ENCODE assay signal across 26 mouse cellular contexts in the genomic region with DNA sequence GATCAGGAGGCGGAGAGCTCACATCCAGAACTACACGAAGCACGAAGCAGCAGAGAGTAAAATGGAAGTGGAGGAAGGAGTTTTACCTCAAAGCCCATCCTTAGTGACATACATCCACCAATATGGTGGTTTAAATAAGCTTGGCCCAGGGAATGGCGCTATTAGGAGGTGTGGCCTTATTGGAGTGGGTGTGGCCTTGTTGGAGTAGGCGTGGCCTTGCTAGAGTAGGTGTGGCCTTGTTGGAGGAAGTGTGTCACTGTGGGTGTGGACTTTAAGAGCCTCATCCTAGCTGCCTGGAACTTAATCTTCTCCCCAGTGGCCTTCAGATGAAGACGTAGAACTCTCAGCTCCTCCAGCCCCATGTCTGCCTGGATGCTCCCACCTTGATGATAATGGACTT.
DNase-seq lines count a peak whose midpoint lies in the region.
"Had no signal": no experiment of that assay in that cellular context is flagged by ENCODE, and none has a peak within 500 bp of the region (broad histone marks: within the 10 kb centered on the region; RNA-seq: fewer than 3 reads in every experiment).

No protein-coding gene starts in this region.

- no peaks in the 10 kb centered on the region for H3K9me3 ChIP-seq in heart, embryonic 10.5 days
- H3K9me3 ChIP-seq: embryonic facial prominence, embryonic 10.5 days; embryonic facial prominence, embryonic 13.5 days; forebrain, embryonic 13.5 days; heart, embryonic 13.5 days; hindbrain, embryonic 12.5 days; hindbrain, embryonic 15.5 days had no signal

- no peak overlapping the region for H3K27ac ChIP-seq in heart, embryonic 10.5 days
- H3K27ac ChIP-seq: embryonic facial prominence, embryonic 10.5 days; embryonic facial prominence, embryonic 13.5 days; forebrain, embryonic 13.5 days; heart, embryonic 13.5 days; hindbrain, embryonic 12.5 days; hindbrain, embryonic 15.5 days had no signal

- no peak overlapping the region for H3K4me3 ChIP-seq in heart, embryonic 10.5 days
- H3K4me3 ChIP-seq: embryonic facial prominence, embryonic 10.5 days; embryonic facial prominence, embryonic 13.5 days; erythroblast, embryonic 14.5 days; forebrain, embryonic 13.5 days; heart, embryonic 13.5 days; hindbrain, embryonic 12.5 days; hindbrain, embryonic 15.5 days had no signal

- peaks cover 12% of the 10 kb centered on the region for H3K4me1 ChIP-seq in heart, embryonic 10.5 days
- H3K4me1 ChIP-seq: forebrain, embryonic 13.5 days; hindbrain, embryonic 15.5 days had no signal

- DNase-seq in heart, embryonic 10.5 days (ENCODE audit: low spot score): peak; percentile 6
- DNase-seq in heart, postnatal 4 days: no peak
- DNase-seq in ES-CJ7 (ENCODE audit: low read depth, low spot score) (peak; percentile 41), R1 (ENCODE audit: low read depth, low spot score) (peak; percentile 85)
- no peak for DNase-seq in c-Kit-positive CD71-positive TER-119-positive erythroid progenitor cells, embryonic 14.5 days (ENCODE audit: low spot score)
- DNase-seq in right cerebral cortex, postnatal 25 days: no peak
- DNase-seq: adrenal gland, adult 2 months; adrenal gland, postnatal 14 days; B cell, adult 2 months; cerebellum, adult 11-12 months; cerebellum, adult 8-10 months; cerebellum, postnatal 10 days; cerebellum, postnatal 36 days; embryo, embryonic 11 days; gastrocnemius, postnatal 10 days; gastrocnemius, postnatal 36 days; heart, postnatal 14 days; kidney, adult 2 months had no signal

- 0 out of 2 replicates have a peak, but pooled peaks cover 3% of the 10 kb centered on the region for H3K36me3 ChIP-seq in heart, embryonic 10.5 days
- H3K36me3 ChIP-seq: embryonic facial prominence, embryonic 10.5 days; embryonic facial prominence, embryonic 13.5 days; hindbrain, embryonic 12.5 days; hindbrain, embryonic 15.5 days had no signal

- 91% methylated on average over 6 of the region's 6 CpGs for WGBS in heart, embryonic 10.5 days

- no peaks in the 10 kb centered on the region for H3K27me3 ChIP-seq in heart, embryonic 10.5 days (ENCODE audit: insufficient read depth, poor library complexity, severe bottlenecking)
- H3K27me3 ChIP-seq: CH12.LX; embryonic facial prominence, embryonic 13.5 days; forebrain, embryonic 13.5 days; heart, embryonic 13.5 days; hindbrain, embryonic 12.5 days; hindbrain, embryonic 15.5 days had no signal

Comparison
In these comparisons a context has a peak if more than half of its experiments do, and no peak if none do; other contexts are left out.
1. DNase-seq: peak in heart, embryonic 10.5 days (single experiment), ES-CJ7 (single experiment) and R1 (single experiment); none in heart, postnatal 4 days (single experiment), c-Kit-positive CD71-positive TER-119-positive erythroid progenitor cells, embryonic 14.5 days (single experiment) and right cerebral cortex, postnatal 25 days (single experiment).